Mouse (Mus musculus): Measurements from ENCODE around the gene Rptor.

Gene Rptor

GRCm38 (mm10) chr11:119733657-119733990, 130.9 kb downstream of the Rptor start:
- DNase-seq (ENCODE audit: low spot score in 2 of 2) = no peak

- DNase-seq (ENCODE audit: low spot score in 2 of 2) = no peak
Observed at GRCm38 (mm10) chr11:119735152-119735551, 132.4 kb downstream of the Rptor start.

DNA sequence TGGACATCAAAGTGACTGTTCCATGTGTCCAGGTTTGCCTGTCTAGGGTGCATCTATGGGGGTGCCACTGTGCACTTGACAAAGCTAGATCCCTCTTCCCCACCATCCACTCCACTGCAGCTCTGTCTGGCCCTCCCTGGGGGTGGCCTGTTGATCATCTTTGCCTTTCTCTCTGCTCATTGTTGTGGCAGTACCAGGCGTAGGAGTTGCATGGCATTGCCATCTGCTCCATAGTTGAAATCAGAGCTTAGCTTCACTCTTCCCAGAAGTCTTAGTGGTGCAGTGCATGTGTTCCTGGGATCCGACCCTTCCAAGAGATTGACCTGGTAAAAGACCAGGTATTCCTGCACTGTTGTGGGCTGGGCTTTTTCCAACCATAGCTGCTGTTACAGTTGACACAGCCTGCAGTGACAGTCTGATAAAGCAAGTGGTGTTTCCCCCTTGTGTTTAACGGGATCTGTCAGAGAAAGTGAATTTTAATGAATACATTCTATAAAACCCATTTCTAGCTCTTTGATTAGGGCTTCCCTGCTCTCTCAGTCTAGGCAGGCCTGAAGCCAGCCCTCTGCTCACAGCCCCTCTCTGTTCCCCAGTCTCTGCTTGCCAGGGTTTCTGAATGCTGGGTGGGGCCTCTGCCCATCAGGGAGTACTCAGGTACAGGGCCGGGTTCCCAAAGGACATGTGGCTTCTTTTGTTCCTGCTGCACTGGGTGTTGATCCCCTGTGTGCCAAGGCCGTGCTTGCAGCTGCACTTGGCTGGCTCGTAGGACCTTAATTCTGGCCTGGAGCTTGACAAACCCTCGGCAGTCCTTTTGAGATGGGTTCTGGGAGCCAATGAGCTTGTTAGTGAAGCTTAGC, 136.5 kb downstream of the Rptor start:
- DNase-seq (ENCODE audit: low spot score in 2 of 2) = peak in 1 of 2 experiments; percentile 54

GRCm38 (mm10) chr11:119741401-119741800, 138.7 kb downstream of the Rptor start:
- DNase-seq (ENCODE audit: low spot score in 2 of 2) = no peak

DNA sequence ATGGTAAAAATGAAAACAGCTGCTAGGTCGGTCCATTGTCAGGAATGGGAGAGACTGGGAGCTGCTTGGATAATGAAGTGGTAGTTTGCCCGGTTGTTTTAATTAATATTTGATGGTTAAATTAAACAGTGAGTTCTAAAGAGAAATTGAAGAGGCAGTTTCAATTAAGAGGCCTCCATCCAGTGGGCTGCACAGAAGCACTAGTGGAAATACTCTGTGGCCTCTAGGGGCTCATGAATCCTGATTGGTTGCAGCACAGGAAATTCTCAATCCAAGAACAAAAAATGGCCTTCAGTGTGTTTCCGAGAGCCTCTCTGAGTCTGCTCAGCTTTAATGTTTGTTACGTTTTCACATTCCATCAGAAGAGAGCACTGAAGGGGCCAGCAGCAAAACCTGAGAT, 141.7 kb downstream of the Rptor start:
- DNase-seq (ENCODE audit: low spot score in 2 of 2) = no peak

DNA sequence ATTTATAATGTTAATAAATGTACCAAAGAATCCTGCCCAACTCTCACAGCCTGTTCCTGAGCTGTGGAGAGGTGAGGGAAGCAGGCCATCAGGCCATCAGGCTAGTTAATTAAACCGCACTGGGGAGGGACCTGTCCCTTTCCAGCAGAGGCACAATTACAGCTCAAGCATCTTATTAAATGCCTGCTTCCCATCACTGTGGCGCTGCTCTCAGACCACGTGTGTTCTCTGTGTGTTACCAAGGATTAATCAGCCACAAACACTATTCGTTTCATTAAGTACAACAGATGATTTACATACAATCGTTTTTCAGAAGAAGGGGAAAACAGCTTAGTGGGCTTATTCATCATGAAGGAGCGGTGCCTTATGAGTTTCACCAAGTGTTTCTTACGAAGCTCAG, 142.6 kb downstream of the Rptor start:
- no peak for DNase-seq (ENCODE audit: low spot score in 2 of 2)

GRCm38 (mm10) chr11:119754459-119754858, 151.8 kb downstream of the Rptor start:
- no peak for DNase-seq (ENCODE audit: low spot score in 2 of 2)

GRCm38 (mm10) chr11:119758214-119758613, 155.5 kb downstream of the Rptor start:
- no peak for DNase-seq (ENCODE audit: low spot score in 2 of 2)

DNA sequence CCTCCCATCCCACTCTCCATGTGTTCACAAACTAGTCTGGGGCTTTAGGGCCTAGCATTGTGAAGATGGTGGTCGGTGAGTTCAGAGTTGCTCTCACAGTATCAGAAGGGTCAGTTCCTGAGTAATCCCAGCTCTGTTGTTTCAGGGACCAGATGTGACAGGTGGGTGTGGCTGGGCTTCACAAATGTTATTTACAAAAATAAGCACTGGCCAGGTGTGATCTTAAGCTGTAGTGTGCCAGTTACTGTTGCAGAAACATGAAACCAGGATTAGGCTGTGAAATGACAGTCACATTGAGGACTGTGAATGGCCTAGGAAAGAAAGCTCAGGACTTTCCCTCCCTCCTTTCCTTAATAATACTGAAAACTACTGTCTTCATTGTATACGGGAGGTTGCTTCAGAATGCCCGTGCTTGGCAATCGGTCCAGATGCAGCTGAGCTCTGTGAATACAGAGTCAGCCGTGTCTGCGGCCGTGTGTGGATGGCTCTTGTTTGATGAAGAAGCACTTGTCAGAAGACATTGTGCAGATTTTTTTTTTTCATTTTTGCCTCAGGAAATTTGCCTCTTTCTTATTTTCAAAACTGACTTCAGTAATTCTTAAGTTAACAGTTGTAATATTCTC, 156.1 kb downstream of the Rptor start:
- DNase-seq (ENCODE audit: low spot score in 2 of 2) = no peak

DNA sequence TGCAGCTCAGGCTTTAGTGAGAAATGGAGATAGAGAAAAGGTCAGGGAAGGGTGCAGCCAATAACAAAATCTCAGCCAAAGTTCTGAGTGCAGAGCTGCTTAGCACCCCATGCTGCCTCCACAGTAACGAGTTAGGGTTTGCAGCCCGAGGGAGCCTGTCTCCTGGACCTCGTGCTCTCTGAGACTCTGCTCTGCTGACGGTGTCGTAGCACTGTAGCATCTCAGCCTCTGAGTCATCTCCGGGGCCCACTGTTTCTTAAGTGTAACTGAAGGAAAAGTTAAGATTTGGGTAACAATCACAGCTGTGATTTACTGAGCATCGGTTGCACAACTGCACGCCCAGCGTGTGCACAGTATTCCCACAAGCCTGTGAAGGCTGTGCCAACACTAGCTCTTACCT, 160.2 kb downstream of the Rptor start:
- no peak for DNase-seq (ENCODE audit: low spot score in 2 of 2)

- DNase-seq (ENCODE audit: low spot score in 2 of 2) = no peak
Observed at GRCm38 (mm10) chr11:119766023-119766422, 163.3 kb downstream of the Rptor start.

- DNase-seq (ENCODE audit: low spot score in 2 of 2) = no peak
Observed at GRCm38 (mm10) chr11:119766782-119767459, 164.2 kb downstream of the Rptor start.

- no peak for DNase-seq (ENCODE audit: low spot score in 2 of 2)
Observed at GRCm38 (mm10) chr11:119767525-119767924, 164.8 kb downstream of the Rptor start.

DNA sequence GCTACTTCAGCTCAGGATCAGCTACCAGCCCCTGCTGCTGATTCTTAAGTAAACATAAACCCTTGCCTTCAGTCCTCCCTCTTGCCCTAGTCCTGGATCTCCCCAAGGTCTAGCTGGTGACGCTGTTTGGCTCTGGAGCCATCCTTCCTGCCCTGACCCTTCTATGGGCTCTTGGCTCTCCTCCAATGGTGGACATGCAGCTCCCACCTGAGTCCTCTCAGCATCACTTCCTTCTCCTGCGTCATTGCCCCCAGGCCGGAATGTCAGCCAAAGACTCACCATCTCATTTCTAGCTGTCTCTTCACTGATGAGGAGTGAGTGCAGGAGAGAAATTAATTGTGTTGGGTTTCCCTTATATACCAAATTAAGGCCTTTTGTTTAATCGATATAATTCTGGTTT, 165.8 kb downstream of the Rptor start:
- no peak for DNase-seq (ENCODE audit: low spot score in 2 of 2)

GRCm38 (mm10) chr11:119769666-119770065, 167.0 kb downstream of the Rptor start:
- no peak for DNase-seq (ENCODE audit: low spot score in 2 of 2)

DNA sequence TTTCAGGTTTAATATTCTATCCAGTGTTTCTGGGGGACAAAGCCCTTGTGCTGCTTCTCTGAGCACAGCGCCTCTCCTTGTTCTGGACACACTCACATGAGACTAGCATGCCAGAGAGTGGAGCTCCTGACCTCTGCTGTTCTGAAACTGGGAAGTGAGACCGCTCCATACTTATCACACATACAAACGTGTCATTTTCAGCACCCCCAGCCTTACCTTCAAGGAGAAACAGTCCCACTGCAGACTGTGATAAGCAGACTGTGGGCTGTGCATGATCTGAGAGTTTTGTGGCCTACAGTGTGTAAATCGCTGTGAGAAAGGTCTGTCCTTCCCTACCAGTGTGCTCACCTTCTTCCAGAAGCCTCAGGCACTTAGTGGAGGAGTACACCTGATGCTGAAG, 168.3 kb downstream of the Rptor start:
- no peak for DNase-seq (ENCODE audit: low spot score in 2 of 2)

GRCm38 (mm10) chr11:119772896-119773295, 170.2 kb downstream of the Rptor start:
- DNase-seq (ENCODE audit: low spot score in 2 of 2) = no peak

- no peak for DNase-seq (ENCODE audit: low spot score in 2 of 2)
Observed at GRCm38 (mm10) chr11:119775076-119775760, 172.5 kb downstream of the Rptor start.

DNA sequence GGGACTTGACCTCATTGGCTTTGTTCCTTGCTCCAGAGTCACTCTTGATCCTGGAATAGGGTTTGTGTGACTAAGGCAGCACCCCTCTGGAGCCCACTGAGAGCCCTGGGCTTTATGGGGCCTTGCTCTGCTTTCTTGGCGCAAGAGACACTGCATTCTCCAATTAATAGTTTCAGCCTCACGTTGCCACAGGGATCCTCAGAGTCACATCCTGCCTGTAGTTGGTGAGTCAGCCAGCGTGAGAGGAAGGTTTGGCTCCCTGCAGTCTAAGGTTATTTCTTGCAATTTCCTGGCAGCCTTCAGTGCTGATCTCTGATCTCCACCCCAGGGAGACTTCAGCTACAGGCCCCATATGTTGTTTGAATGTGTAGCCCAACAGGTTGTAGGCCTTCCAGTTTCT, 174.5 kb downstream of the Rptor start:
- no peak for DNase-seq (ENCODE audit: low spot score in 2 of 2)

DNA sequence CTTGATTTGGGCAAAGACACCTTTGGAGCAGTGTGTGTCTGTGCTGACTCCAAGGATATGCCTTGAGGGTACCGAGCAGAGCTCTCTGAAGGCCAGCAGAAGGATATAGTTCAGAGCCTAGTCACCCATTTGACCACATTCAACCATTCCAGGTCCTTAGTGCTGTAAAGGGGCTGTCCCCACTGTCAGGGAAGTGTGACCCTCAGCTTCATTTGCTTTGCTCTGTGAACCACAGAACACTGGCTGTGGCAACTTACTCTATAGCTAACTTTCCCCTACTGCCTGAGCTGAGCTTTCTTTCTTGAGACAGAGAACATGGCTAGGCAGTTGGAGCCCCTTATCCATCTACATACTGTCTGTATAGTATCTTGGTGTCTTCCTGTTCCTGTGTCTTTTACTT, 175.2 kb downstream of the Rptor start:
- no peak for DNase-seq (ENCODE audit: low spot score in 2 of 2)

DNA sequence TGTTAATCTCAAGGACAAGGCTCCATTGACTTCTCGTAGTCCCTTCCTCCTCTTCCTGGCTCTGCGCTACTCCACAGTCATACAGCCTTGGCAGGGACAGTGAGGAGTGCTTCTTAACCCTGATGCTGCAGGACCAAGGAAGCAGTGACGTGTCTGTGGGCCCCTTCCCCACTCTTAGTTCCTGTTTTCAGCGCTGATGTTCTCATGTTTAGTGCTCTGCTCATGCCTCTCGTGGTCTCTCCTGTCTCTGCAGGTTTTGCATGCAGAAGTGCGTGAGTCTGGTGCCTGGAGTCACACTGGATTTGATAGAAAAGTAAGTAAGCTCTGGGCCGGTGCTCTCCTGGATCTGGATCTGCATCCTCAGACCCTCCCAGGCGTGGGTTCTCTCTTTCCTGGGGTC, 177.6 kb downstream of the Rptor start:
- no peak for DNase-seq (ENCODE audit: low spot score in 2 of 2)

- DNase-seq (ENCODE audit: low spot score in 2 of 2) = no peak
Observed at GRCm38 (mm10) chr11:119781165-119781564, 178.5 kb downstream of the Rptor start.
